Mouse (Mus musculus) cortical plate, adult 2 months (tissue): ENCODE results near the gene Pdpn. TPM values are rescaled to one million over a fixed set of nuclear protein-coding genes. Genes with fewer than 3 reads are reported as not detected.
A peak's percentile ranks its signal among the peaks of the same experiment; 100 is the strongest.

ENCODE experiments used
- H3K27ac ChIP-seq: fragments of 200-500 bp; 2 replicates; pipeline ENCODE4 v1.5.1; 2012; ENCODE audit warnings: low read length, control low read depth, inconsistent platforms; ENCODE audit not compliant: insufficient read depth
- H3K4me1 ChIP-seq: fragments of 200-500 bp; 2 replicates; pipeline ENCODE4 v1.6.1; 2011; ENCODE audit warnings: low read length; ENCODE audit not compliant: control insufficient read depth, insufficient read depth
- H3K4me3 ChIP-seq: fragments of 200-500 bp; 2 replicates; pipeline ENCODE4 v1.5.1; 2011; ENCODE audit warnings: mild to moderate bottlenecking, low read length, control low read depth; ENCODE audit not compliant: insufficient read depth
- CTCF ChIP-seq: fragments of 200-500 bp; IDR thresholded peaks from 2 replicates; pipeline ENCODE4 v1.5.1; 2011; ENCODE audit warnings: mild to moderate bottlenecking, control low read depth, low read length; ENCODE audit not compliant: insufficient read depth; ENCODE audit errors: extremely low read depth
- POLR2A ChIP-seq: fragments of 200-500 bp; IDR thresholded peaks from 2 replicates; pipeline ENCODE4 v1.6.1; 2011; ENCODE audit warnings: mild to moderate bottlenecking, low read length, control low read depth; ENCODE audit not compliant: insufficient read depth; ENCODE audit errors: extremely low read depth
- polyA plus RNA-seq: library from polyadenylated mRNA; depleted of rRNA; stranded (reverse); fragments of >200 nt; gene quantifications from 2 replicates; pipeline ENCODE4 v1.2.3, GENCODE M21; 2012

The Pdpn gene
- polyA plus RNA-seq, 1 experiment = 11.9 TPM

DNA sequence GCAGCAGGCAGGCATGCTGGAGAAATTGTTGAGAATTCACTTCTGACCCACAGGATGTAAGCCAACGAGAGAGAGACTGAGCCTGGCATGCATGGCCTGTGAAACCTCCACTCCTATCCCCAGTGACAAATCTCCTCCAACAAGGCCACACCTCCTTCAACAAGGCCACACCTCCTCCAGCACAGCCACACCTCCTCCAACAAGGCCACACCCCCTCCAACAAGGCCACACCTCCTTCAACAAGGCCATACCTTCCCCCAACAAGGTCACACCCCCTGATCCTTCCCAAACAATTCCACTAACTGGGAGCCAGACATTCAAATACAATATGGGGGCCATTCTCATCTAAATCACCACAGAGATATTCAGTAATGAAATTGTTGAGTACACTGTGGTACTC, 46.0 kb downstream of the Pdpn start:
- Histone ChIP-seq H3K4me3 (no peak overlapping the region), H3K27ac (no peak overlapping the region), H3K4me1 (no peaks in the 10 kb centered on the region)
- no peak for TF ChIP-seq CTCF
- no peak for TF ChIP-seq POLR2A

DNA sequence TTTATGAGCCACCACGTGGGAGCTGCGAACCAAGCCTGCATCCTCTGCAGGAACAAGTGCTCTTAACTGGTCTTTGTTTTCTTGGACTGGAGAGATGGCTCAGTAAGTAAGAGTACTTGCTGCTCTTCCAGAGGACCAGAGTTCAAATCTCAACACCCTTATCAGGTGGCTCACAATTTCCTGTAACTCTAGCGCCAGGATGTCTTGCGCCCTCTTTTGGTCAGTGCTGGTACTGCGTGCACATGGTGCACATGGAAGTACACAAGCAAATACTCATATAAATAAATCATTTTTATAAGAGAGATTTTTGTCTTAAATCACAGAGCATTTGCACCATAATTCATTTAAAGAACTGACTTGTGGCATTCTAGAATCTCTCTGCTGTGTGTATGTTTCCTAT, 51.3 kb downstream of the Pdpn start:
- no peak overlapping the region for H3K4me3 ChIP-seq

DNA sequence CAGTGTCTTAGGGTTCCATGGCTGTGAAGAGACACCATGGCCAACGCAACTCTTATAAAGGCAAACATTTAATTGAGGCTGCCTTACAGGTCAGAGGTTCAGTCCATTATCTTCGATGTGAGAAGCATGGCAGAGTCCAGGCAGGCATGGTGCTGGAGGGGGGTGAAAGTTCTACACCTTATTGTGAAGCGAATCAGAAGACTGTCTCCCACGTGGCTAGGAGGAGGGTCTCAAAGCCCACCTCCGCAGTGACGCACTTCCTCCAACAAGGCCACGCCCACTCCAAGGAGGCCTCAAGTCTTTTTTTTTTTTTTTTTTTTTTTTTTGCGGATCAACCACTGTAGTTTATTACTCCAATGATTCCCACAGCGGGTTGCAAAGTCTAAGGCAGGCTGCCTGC, 58.1 kb downstream of the Pdpn start:
- no peaks in the 10 kb centered on the region for H3K4me1 ChIP-seq
- H3K27ac ChIP-seq = no peak overlapping the region
- TF ChIP-seq CTCF = no peak
- no peak for TF ChIP-seq POLR2A
- no peak overlapping the region for H3K4me3 ChIP-seq

More for the DNA sequence above, 51.3 kb downstream of the Pdpn start:
- TF ChIP-seq CTCF (0 out of 2 replicates have a peak, but pooled peaks have one; percentile 15), POLR2A (no peak)
- no peak overlapping the region for H3K27ac ChIP-seq
- no peaks in the 10 kb centered on the region for H3K4me1 ChIP-seq

DNA sequence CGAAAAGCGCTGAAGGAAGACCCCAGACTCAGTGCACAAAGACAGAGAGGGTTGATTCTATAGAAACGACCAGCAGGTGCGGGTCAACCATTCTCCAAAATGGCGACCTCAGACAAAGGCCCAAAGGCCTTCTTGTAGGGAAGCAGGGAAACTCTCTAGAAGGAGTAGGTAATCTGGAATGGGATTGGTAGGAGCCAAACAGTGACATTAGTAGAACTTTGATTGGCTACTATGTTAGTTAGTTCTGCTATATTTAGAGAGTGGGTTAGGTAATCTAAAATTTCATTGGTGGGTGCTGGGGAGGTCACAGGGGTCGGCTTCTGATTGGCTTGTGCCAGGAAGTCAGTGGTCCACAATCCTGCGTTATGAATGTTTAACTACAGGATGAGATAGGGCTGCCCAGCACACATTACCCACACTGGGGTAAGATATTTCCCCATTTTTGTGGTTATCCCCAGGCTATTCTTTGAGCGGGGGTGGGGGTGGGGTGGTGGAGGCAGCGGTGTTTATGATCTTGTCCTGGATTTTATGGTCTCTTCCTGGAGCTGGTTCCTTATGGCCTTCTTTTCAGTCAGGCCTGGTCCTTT, 59.7 kb downstream of the Pdpn start:
- no peak overlapping the region for H3K27ac ChIP-seq
- H3K4me3 ChIP-seq = no peak overlapping the region

DNA sequence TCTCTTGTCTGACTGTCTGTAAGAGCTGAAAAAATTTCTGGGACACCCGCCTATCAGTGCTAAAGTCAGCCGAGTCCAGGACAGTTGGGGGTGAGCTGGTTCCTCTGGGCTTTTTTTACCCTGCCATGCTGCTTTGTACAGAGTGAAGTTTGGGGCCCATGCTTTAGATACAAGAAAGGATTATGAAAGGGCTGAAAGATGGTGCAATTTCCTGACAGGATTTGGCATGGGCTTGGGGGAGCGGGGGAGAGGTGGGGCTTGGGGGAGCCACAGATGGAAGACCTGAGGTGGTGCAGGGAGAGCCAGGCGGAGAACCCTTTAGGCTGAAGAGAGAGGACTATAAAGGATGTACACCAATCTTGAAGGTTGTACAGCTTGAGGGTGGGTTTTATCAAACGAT, 60.2 kb downstream of the Pdpn start:
- H3K4me3 ChIP-seq = no peak overlapping the region
- no peaks in the 10 kb centered on the region for H3K4me1 ChIP-seq
- H3K27ac ChIP-seq = no peak overlapping the region
- TF ChIP-seq CTCF = no peak
- no peak for TF ChIP-seq POLR2A

More for the DNA sequence above, 59.7 kb downstream of the Pdpn start:
- no peak for TF ChIP-seq POLR2A
- no peak for TF ChIP-seq CTCF
- H3K4me1 ChIP-seq = no peaks in the 10 kb centered on the region

DNA sequence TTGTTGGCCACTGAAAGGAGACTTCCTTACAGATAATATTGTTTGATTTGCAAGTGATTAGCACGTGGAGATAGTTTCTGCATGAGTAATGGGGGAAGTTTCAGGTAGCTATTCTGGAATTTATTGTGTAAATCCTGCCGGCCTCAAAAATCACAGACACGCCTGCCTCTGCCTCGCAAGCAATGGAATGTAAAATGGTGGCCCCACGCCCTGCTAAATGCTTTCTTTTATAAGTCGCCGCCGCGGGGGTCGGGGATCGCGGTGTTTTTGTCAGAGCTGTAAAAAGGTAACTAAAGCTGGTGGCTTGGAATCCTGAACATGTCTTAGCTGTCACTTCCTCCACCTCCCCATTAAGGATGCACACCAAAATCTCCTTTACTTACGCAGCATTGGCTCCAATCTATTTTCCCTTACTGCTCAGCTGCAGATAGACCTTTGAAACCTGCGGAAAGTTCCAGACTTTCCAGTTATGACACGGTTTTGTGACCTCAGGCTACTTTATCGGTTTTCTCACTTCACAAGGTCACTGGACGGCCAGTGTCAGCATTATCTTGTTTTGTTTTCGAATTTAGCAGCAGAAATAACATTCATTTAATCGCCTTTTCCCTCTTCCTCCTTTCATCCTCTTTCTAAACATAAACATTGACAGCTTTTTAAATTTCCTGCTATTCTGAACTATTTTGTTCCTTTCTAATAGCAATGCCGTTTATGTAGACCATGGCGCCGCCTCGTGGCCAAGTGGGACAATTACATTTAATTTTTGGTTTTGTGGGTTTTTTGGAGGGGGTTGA, 60.9 kb downstream of the Pdpn start:
- no peaks in the 10 kb centered on the region for H3K4me1 ChIP-seq
- no peak overlapping the region for H3K27ac ChIP-seq
- H3K4me3 ChIP-seq = no peak overlapping the region
- TF ChIP-seq CTCF (peak; percentile 80), POLR2A (no peak)

DNA sequence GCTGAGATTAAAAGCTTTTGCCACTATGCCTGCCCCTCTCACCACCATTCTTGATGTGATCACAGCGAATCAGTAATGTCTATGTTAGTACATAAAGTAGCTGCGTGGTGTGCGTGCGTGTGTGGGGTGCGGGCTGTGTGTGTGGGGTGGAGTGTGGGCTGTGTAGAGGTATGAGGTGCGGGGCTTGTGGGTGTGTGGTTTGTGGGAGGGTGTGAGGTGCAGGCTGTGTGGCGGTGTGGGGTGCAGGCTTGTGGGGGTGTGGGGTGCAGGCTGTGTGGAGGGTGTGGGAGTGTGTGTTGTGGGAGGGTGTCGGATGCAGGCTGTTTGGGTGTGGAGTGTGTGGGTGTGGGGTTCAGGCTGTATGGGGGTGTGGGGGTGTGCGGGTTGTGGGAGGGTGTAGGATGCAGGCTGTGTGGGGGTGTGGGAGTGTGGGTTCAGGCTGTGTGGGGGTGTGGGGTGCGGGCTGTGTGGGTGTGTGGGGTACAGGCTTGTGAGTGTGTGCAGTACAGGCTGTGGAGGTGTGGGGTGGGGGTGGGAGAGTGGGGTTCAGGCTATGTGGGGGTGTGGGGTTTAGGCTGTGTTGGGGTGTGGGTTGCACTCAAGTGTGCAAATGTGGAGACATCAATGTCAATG, 67.5 kb downstream of the Pdpn start:
- TF ChIP-seq CTCF (no peak), POLR2A (no peak)
- Histone ChIP-seq H3K27ac (no peak overlapping the region), H3K4me1 (no peaks in the 10 kb centered on the region), H3K4me3 (no peak overlapping the region)

DNA sequence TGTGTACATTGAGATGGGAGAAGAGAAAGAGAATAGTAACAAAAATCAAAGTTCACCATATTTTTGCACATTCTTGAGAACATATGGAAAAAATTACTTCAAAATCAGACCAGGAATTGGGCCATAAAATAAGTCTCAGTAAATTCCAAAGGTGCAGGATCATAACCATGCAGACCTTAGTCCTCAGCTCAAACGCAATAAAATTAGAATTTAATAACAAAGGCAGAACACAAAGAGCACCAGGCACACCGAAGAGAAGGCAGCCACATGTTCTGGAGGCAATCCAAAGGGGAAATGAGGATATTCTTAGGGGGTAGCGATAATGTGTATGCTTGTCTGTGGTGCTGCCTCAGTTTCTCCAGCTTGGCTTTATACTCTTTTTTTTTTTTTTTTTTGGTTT, 68.3 kb downstream of the Pdpn start:
- H3K27ac ChIP-seq = no peak overlapping the region
- H3K4me1 ChIP-seq = no peaks in the 10 kb centered on the region
- TF ChIP-seq POLR2A (no peak), CTCF (no peak)
- no peak overlapping the region for H3K4me3 ChIP-seq

DNA sequence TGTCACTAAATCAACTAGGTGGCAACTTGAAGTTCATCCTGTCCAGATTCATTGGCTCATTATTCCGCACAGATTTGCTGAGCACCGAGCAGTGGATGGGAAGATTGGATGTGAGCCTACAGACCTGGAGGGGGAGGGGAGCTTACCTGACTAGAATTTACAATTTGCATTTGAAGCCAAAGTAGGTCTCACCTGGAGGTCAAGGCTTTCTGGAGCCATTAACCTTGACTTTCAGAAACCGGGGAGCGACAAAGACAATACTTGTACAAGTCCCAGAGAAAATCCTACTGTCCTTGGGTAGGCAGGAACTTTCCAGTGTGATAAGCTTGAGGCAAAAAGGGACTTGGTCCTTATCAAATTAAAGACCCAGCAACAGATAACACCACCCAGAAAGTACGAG, 71.4 kb downstream of the Pdpn start:
- no peak overlapping the region for H3K27ac ChIP-seq
- no peak overlapping the region for H3K4me3 ChIP-seq
- TF ChIP-seq POLR2A = no peak
- no peak for TF ChIP-seq CTCF
- H3K4me1 ChIP-seq = no peaks in the 10 kb centered on the region
